Mouse (Mus musculus) limb, embryonic 15.5 days (tissue): ENCODE results near the gene Vars. TPM values are rescaled to one million over a fixed set of nuclear protein-coding genes. Genes with fewer than 3 reads are reported as not detected.
"Not testable (repeated sequence)": the region's sequence is repeated elsewhere in the genome, so short reads cannot be mapped to it uniquely, and the experiment has no call there.

Experiments used
- ATAC-seq: fragments of 200-750 bp; cut with Nextera tagmentation; 2 replicates; pipeline ENCODE4 v1.8.0; 2017; ENCODE audit warnings: low read depth, moderate TSS enrichment; ENCODE audit not compliant: insufficient number of reproducible peaks, low FRiP score, low TSS enrichment
- H3K27ac ChIP-seq: fragments of 300-500 bp; sonication (generic); 2 replicates; pipeline ENCODE4 v1.5.1; 2015; ENCODE audit warnings: moderate library complexity, mild to moderate bottlenecking, inconsistent platforms
- H3K27me3 ChIP-seq: fragments of 300-500 bp; sonication (generic); 2 replicates; pipeline ENCODE4 v1.6.1; 2015; ENCODE audit warnings: inconsistent platforms
- H3K36me3 ChIP-seq: fragments of 300-500 bp; sonication (generic); 2 replicates; pipeline ENCODE4 v1.6.1; 2015; ENCODE audit warnings: inconsistent platforms
- H3K4me1 ChIP-seq: fragments of 300-500 bp; sonication (generic); 2 replicates; pipeline ENCODE4 v1.6.1; 2015; ENCODE audit warnings: inconsistent platforms
- H3K4me2 ChIP-seq: fragments of 300-500 bp; sonication (generic); 2 replicates; pipeline ENCODE4 v1.6.1; 2015; ENCODE audit warnings: mild to moderate bottlenecking, inconsistent platforms
- H3K4me3 ChIP-seq: fragments of 300-500 bp; sonication (generic); 2 replicates; pipeline ENCODE4 v1.5.1; 2015; ENCODE audit warnings: mild to moderate bottlenecking, inconsistent platforms
- H3K9ac ChIP-seq: fragments of 300-500 bp; sonication (generic); 2 replicates; pipeline ENCODE4 v1.6.1; 2015; ENCODE audit warnings: inconsistent platforms
- H3K9me3 ChIP-seq: fragments of 300-500 bp; sonication (generic); 2 replicates; pipeline ENCODE4 v1.6.1; 2016; ENCODE audit warnings: inconsistent platforms
- WGBS: fragments of 180-500 bp; shearing (Covaris S2); methylation state at CpG from one replicate; pipeline ENCODE4 v1.1.7; 2015; 5-methylcytosine and 5-hydroxymethylcytosine counted together
- polyA plus RNA-seq: library from polyadenylated mRNA; unstranded; fragments of >200 nt; fragmentation: Nextera tagmentation; extraction: Ambion mirVana; gene quantifications from 2 replicates; pipeline ENCODE4 v1.2.1, GENCODE M21; 2015

Vars gene
- polyA plus RNA-seq, 1 experiment from 2014 or later = 95.1 TPM

DNA sequence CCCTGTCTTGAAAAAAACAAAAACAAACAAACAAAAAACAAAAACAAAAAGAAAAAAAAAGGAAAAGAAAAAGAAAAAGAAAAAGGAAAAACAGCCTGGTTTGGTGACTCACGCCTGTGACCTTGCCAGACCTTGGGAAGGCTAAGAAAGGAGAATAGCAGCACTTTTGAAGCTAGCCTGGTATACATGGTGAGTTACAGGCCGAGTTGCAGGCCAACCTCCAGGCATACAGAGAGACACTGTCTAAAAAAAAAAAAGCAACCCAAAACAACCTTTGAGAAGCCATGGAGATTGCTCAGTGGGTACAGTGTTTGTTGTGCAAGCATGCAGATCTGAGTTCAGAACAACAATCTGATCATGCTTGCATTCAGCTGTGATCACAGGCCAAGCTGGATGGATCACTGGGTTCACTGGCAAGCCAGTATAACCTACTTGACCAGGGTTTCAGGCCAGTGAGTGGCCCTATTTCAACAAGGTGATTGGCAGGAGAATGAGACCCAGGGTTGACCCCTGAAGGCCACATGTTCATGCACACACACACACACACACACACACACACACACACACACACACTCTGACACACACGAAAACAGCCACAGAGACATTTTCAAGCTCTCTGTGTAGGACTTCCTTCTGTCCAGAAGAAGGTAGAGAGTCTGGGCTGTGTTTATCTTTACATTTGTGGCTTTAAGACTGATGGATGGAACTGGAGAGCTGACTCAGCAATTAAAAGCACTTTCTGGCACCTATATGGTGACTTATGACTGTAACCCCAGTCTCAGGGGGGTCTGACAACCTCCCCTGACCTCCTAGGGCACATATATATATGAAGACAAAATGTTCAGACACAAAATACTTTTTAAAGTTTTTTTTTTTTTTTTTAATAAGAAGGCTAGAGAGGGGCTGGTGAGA is 24.9 kb upstream of the Vars start:
- Histone ChIP-seq H3K36me3 (no peaks in the 10 kb centered on the region), H3K9ac (no peak overlapping the region), H3K27me3 (no peaks in the 10 kb centered on the region), H3K4me1 (peaks cover 11% of the 10 kb centered on the region), H3K9me3 (no peaks in the 10 kb centered on the region), H3K27ac (no peak overlapping the region), H3K4me3 (no peak overlapping the region), H3K4me2 (no peak overlapping the region)
- ATAC-seq = no peak
- 83% methylated on average over 3 of the region's 3 CpGs for WGBS

DNA sequence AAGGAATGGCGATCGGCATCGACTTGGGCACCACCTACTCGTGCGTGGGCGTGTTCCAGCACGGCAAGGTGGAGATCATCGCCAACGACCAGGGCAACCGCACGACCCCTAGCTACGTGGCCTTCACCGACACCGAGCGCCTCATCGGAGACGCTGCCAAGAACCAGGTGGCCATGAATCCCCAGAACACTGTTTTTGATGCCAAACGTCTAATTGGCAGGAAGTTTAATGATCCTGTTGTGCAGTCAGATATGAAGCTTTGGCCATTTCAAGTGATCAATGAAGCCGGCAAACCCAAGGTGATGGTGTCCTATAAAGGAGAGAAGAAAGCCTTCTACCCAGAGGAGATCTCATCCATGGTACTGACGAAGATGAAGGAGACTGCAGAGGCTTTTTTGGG is 23.8 kb upstream of the Vars start:
- WGBS = 91% methylated on average over 20 of the region's 20 CpGs
- peaks cover 14% of the 10 kb centered on the region for H3K4me1 ChIP-seq
- no peaks in the 10 kb centered on the region for H3K9me3 ChIP-seq
- H3K9ac ChIP-seq = no peak overlapping the region
- H3K4me3 ChIP-seq = no peak overlapping the region
- H3K27ac ChIP-seq = no peak overlapping the region
- no peaks in the 10 kb centered on the region for H3K27me3 ChIP-seq
- no peaks in the 10 kb centered on the region for H3K36me3 ChIP-seq
- ATAC-seq = no peak
- no peak overlapping the region for H3K4me2 ChIP-seq

DNA sequence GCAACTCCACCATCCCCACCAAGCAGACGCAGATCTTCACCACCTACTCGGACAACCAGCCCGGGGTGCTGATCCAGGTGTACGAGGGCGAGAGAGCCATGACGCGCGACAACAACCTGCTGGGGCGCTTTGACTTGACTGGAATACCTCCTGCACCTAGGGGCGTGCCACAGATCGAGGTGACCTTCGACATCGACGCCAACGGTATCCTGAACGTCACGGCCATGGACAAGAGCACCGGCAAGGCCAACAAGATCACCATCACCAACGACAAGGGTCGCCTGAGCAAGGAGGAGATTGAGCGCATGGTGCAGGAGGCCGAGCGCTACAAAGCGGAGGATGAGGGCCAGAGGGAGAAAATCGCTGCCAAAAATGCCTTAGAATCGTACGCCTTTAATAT is 22.5 kb upstream of the Vars start:
- H3K4me1 ChIP-seq = peaks cover 18% of the 10 kb centered on the region
- no peak for ATAC-seq
- no peak overlapping the region for H3K4me3 ChIP-seq
- H3K27ac ChIP-seq = no peak overlapping the region
- no peaks in the 10 kb centered on the region for H3K36me3 ChIP-seq
- H3K9me3 ChIP-seq = no peaks in the 10 kb centered on the region
- 85% methylated on average over 27 of the region's 27 CpGs for WGBS
- no peak overlapping the region for H3K4me2 ChIP-seq
- H3K9ac ChIP-seq = no peak overlapping the region
- H3K27me3 ChIP-seq = no peaks in the 10 kb centered on the region

DNA sequence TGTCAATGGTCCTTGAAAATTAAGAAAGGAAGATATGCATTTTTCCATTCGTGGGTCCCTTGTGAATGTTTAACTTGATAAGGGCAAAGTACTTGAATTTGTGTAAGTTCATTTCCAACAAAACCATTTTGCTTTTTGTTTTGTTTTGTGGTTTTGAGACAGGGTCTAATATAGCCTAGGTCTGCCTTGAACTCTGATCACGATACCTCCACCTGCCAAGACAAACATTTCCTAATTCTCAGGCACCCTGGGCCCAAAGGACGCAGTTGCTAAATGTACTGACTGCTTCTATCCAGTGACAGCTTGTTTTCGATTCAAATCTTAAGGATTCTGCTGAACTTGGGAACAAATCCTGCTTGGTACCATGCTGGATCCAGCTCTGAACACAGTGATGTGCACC is 21.2 kb upstream of the Vars start:
- WGBS = 90% methylated on average over 4 of the region's 4 CpGs
- no peak overlapping the region for H3K4me2 ChIP-seq
- no peak overlapping the region for H3K9ac ChIP-seq

DNA sequence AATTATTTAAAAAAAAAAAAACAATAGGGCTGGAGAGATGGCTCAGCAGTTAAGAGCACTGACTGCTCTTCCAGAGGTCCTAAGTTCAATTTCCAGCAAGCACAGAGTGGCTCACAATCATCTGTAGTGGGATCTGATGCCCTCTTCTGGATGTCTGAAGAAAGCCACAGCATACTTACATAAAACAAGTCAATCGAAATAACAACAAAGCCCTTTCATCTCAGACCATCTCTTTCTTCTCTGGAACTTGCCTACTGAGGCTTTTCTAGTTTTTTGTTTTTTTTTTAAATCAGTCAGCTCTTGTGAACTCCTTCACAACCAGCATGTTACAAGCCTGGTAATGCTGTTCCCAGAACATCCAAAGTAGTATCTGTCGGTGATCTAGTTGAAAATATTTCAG is 20.1 kb upstream of the Vars start:
- H3K27ac ChIP-seq = peak overlapping the region; percentile 100
- H3K9me3 ChIP-seq = no peaks in the 10 kb centered on the region
- peak overlapping the region; percentile 91; the same call in 1 of the 2 replicates for H3K9ac ChIP-seq
- peaks cover 8% of the 10 kb centered on the region for H3K36me3 ChIP-seq
- peaks cover 21% of the 10 kb centered on the region for H3K4me1 ChIP-seq
- peak overlapping the region; percentile 87 for H3K4me3 ChIP-seq
- ATAC-seq = no peak
- WGBS = 9% methylated on average over 2 of the region's 2 CpGs
- no peaks in the 10 kb centered on the region for H3K27me3 ChIP-seq
- H3K4me2 ChIP-seq = peak overlapping the region; percentile 83

More for the DNA sequence above, 21.2 kb upstream of the Vars start:
- H3K9me3 ChIP-seq = no peaks in the 10 kb centered on the region
- no peak for ATAC-seq
- no peak overlapping the region for H3K27ac ChIP-seq
- no peak overlapping the region for H3K4me3 ChIP-seq
- H3K27me3 ChIP-seq = no peaks in the 10 kb centered on the region
- no peaks in the 10 kb centered on the region for H3K36me3 ChIP-seq
- peaks cover 21% of the 10 kb centered on the region for H3K4me1 ChIP-seq

DNA sequence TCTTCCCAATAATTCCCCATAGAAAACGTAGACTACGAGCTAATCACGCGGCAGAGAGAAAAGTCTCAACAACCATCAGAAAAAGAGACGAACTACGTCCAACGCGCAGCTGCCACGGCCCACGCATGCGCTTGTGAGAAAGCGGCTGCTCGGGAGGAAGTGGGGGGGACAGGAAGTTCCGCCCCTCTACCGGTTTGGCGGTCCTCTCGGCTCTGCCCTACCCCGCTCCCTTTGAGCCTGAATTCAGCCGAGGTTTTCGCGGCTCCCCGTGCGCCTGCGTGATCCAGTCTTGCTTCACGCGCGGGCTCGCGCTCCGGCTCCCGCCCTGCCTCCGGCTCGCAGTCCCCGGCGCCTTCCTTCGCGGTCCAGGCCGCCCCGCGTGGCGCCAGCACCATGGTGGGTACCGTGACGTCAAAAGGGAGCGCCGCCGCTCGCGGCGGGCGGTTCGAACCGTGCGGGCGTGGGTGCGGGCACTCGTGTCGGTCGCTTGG is 19.1 kb upstream of the Vars start, which contains the start of gene Lsm2:
Lsm2 (plus strand) TSS at position 173 of the 491 bp plus-strand sequence.
- ATAC-seq = peak; percentile 88
- under 1% methylated on average over 58 of the region's 58 CpGs for WGBS
- Histone ChIP-seq H3K4me1 (peaks cover 21% of the 10 kb centered on the region), H3K4me3 (peak within 1 kb of the TSS; percentile 87), H3K27me3 (no peaks in the 10 kb centered on the region), H3K9me3 (no peaks in the 10 kb centered on the region), H3K27ac (peak within 1 kb of the TSS; percentile 100), H3K4me2 (peak within 1 kb of the TSS; percentile 83), H3K36me3 (peaks cover 19% of the 10 kb centered on the region), H3K9ac (peak within 1 kb of the TSS; percentile 91)

DNA sequence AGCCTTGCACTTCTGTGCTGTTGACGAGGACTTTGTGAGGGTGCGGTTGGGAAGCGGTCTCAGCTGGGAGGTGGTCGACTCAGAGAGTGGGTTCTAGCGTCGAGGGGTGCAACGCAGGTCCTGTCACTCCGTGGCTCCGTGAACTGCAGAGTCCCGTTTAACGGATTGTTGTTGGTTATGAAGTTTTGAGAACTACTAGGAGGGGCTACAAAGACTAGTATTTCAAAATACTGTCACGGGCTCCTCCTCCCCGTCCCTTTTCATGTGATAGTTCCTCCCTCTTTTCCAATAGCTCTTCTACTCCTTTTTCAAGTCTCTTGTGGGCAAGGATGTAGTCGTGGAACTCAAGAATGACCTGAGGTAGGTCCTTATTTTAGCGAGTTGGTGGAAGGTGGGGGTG is 18.5 kb upstream of the Vars start:
- H3K4me3 ChIP-seq = peak overlapping the region; percentile 87
- H3K27me3 ChIP-seq = no peaks in the 10 kb centered on the region
- no peak for ATAC-seq
- peaks cover 19% of the 10 kb centered on the region for H3K36me3 ChIP-seq
- H3K4me1 ChIP-seq = peaks cover 21% of the 10 kb centered on the region
- 0% methylated on average over 15 of the region's 15 CpGs for WGBS
- H3K9ac ChIP-seq = peak overlapping the region; percentile 91
- H3K4me2 ChIP-seq = peak overlapping the region; percentile 83
- H3K9me3 ChIP-seq = no peaks in the 10 kb centered on the region
- H3K27ac ChIP-seq = peak overlapping the region; percentile 100

DNA sequence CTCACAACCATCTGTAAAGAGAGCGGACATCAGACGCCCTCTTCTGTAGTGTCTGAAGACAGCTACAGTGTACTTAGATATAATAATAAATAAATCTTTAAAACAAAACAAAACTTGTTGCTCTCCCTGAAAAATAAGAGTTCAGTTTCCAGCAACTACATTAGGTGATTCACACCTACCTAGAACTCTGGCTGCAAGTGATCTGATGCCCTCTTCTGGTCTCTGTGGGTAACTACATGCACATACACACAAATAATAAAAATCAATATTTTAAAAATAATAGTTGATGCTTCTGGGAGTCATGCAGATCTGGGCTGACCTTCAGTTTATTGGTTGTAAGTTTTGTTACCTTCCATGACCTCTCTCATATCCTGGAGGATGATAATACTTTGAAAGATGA is 16.6 kb upstream of the Vars start:
- no peak overlapping the region for H3K27ac ChIP-seq
- H3K4me2 ChIP-seq = no peak overlapping the region
- no peaks in the 10 kb centered on the region for H3K27me3 ChIP-seq
- no peaks in the 10 kb centered on the region for H3K9me3 ChIP-seq
- H3K9ac ChIP-seq = no peak overlapping the region
- H3K36me3 ChIP-seq = peaks cover 24% of the 10 kb centered on the region
- peaks cover 21% of the 10 kb centered on the region for H3K4me1 ChIP-seq
- no peak overlapping the region for H3K4me3 ChIP-seq
- ATAC-seq = no peak
- WGBS = 74% methylated on average over 2 of the region's 2 CpGs

DNA sequence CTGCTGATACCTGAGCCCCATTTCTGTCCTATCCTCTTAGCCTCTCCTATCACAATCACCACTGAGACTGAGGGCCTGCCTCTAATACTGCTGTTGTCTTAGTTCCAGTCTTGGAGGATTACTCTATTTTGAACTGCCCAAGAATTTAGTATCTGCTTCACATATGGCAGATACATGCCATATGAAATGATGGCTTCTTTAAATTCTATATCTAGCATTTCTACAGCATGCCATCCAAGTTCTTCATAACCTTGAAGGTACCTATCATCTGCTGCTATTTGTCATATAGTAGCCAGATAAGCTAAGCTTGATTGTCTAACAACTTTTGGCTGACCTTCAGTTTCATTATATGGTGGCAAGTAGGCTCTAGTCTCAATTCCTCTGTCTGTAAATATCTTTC is 6.0 kb upstream of the Vars start:
- peaks cover 35% of the 10 kb centered on the region; the same call in 1 of the 2 replicates for H3K36me3 ChIP-seq
- no peak for ATAC-seq
- H3K9ac ChIP-seq = no peak overlapping the region
- no peak overlapping the region for H3K4me3 ChIP-seq
- H3K9me3 ChIP-seq = no peaks in the 10 kb centered on the region
- H3K4me1 ChIP-seq = peaks cover 11% of the 10 kb centered on the region
- H3K27ac ChIP-seq = no peak overlapping the region
- no peaks in the 10 kb centered on the region for H3K27me3 ChIP-seq
- H3K4me2 ChIP-seq = no peak overlapping the region

DNA sequence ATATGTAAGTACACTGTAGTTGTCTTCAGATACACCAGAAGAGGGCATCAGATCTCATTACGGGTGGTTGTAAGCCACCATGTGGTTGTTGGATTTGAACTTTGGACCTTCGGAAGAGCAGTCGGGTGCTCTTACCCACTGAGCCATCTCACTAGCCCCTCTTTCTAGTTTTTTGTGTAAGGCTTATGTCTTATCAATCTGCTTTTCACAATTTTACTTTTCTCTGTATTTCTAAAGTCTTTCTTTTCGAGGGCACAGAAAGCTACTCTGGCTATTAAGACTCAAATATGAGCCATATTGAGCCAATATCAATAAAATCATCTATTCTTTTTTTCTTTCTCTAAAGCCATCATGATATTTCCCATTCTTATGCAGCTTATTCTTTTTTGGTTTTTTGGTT is 5.6 kb upstream of the Vars start:
- Histone ChIP-seq H3K36me3 (peaks cover 35% of the 10 kb centered on the region; the same call in 1 of the 2 replicates), H3K4me1 (peaks cover 15% of the 10 kb centered on the region)
- not testable (repeated sequence) for H3K27me3 ChIP-seq, H3K4me3 ChIP-seq, ATAC-seq, H3K4me2 ChIP-seq, H3K27ac ChIP-seq, H3K9me3 ChIP-seq, H3K9ac ChIP-seq
- WGBS = 88% methylated on average over 4 of the region's 4 CpGs

DNA sequence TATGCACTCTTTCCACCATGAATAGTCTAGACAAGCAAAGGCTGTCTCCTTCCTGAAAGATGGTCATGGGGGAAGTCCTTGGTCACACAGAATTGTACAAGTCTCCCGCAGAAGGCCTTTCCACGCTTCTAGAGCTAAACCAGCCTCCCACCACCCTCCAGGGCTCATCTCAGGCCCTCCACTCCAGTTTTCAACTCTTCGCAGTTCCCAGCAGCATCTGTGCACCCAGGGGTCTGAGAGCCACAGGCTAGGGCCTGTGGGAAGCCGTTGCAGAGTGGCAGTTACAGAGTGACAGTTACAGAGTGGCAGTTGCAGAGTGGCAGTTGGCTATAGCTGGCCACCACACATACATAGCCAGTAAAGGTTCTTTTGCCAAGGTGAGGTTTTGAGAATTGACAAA is 4.9 kb upstream of the Vars start:
- not testable (repeated sequence) for ATAC-seq, H3K27ac ChIP-seq, H3K27me3 ChIP-seq, H3K9me3 ChIP-seq, H3K4me2 ChIP-seq, H3K9ac ChIP-seq, H3K4me3 ChIP-seq
- H3K36me3 ChIP-seq = peaks cover 35% of the 10 kb centered on the region; the same call in 1 of the 2 replicates
- WGBS = 95% methylated on average over 4 of the region's 4 CpGs
- peaks cover 15% of the 10 kb centered on the region for H3K4me1 ChIP-seq

DNA sequence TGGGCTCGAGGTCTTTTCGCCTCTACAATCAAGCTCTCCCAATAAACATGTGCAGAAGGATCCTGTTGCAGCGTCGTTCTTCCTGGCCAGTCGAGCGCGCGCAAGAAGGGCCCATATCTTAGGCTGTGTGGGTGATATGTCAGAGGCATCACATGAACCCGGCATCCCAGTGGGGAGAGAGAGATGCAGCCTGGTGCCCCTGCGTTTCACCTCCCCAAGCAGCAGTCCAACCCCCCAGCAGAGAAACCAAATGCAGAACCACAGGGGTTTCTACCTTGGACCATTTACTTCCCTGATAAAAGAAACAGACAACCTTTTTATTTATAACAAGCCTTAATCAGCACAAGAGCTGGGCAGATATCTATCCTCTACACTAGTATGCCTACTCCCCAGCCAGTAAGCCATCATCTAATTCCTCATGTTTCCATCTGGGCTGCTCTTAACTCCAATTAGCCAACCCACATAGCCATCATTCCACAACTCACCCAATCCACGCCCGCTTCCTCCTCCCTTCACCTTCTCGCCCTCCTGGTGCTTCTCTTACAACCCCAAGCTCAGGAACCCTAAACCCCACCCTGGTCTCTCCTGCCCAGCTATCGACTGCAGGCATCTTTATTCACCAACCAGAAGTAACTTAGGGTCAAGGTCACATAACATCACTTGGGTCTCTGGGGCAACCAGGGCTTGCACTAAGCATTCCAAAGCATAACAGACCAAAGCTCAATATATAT is 4.2 kb upstream of the Vars start:
- ATAC-seq = no peak
- H3K4me3 ChIP-seq = no peak overlapping the region

More for the DNA sequence above, 4.2 kb upstream of the Vars start:
- 92% methylated on average over 13 of the region's 14 CpGs for WGBS
- Histone ChIP-seq H3K27ac (no peak overlapping the region), H3K9ac (no peak overlapping the region), H3K4me2 (no peak overlapping the region), H3K27me3 (no peaks in the 10 kb centered on the region), H3K4me1 (peaks cover 15% of the 10 kb centered on the region), H3K36me3 (peaks cover 30% of the 10 kb centered on the region; the same call in 1 of the 2 replicates), H3K9me3 (no peaks in the 10 kb centered on the region)
